Mouse (Mus musculus) spleen, postnatal 10 days (tissue): ENCODE results near the gene Sertad2.

Source experiments
- DNase-seq, 2 experiments: peaks; one replicate each; pipeline ENCODE4 v3.0.0; 2021 to 2022; ENCODE audit warnings: low spot score in 2 of 2

The Sertad2 gene

DNA sequence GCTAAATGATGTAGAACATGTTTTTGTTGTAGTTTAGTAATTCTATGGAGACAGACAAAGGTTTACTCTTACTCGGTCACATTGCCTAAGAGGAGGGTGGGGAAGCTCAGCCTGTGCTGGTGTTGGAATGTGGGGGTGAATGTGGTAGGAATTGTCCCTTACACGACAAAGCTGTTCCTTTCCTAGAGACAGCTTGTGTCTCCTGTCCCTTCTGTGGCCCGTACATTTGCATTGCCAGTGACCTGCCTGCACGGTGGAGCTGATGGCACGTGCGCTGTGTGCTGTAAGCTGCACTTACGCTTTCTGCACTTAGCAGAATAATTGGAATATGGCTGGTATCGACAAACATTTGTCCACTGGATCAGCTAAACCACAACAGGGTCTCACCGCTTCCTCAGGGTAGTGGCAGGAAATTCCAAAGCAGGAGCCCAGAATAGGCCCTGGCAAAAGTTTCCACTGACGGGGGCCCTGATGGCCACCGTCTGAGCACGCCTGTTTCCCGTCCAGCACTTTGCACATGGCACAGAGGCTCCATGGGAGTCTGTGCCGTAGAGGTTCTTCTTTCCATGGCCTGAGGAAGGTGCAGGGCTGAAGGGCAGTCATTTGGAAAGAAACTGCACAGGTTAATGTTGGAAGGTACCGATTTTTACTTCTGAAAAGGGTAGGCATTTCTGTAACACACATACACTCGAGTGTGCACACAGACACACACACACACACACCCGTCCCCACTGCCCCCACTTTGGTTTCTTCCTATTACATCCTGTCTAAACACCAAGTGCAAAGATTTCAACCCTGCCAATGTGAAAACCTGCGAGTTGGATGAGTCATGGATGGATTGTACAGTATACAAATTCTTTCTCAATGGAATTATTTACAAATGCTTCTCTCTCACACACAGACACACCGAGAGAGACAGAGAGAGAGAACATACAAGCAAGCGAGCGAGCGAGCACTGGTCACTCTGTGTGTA lies 51.5 kb downstream of the Sertad2 start:
- DNase-seq, result no peak

GRCm38 (mm10) chr11:20603066-20603812 lies 60.2 kb downstream of the Sertad2 start:
- DNase-seq, result no peak

DNA sequence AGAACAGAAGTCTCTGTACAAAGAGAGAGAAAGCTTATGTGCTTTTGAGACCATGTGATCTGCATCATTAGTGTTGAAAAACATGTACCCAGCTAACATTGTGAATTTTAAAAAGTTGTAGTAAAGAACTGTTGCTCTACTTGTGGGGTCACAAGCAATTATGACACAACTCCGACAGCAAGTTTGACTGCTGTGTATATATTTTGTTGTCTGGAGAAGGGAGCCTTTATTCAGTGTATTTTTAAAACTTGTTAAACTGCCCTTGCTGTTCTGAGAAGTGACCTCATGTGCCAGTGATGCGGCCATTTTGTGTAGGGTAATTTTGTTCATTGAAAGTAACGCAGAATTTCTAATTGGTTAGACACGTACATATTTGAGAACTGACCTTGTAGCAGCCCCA lies 61.1 kb downstream of the Sertad2 start:
- no peak for DNase-seq

DNA sequence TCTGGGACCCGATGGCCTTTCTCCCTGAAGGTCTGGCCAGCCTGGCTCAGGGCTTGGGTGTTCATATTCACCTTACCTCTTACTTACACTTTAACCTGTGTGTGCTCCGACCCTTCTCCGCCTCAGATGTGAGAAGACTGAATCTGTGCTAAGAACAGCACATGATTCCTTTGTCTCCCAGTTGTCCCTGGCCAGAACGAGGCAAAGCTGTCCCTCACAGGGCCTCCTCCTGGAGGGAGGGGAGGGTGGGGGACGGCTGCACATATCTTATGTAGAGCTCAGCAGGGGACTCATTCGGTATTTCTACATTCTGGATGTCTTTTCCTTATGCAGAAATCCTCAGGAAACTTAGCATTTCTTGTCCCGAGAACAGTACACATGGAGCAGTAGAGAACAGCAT lies 62.6 kb downstream of the Sertad2 start:
- no peak for DNase-seq

DNA sequence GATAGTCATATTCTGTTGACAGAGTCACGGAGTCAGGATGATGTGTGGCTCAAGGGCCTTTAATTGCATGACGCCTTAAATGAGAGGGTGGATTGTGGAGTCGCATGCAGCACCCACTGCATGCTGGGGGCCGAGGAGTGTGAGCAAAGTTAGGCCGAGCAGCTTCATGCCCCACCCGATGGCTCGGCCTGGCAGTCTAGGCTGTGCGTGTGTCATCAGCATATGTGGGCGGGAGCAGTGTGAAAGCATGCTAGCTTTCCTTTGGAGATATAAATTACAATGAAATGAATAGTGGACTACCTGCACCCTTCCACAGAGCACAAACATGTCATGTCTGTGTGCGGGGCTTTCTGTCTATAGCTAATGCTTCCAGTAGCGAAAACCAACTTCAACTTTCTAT lies 65.4 kb downstream of the Sertad2 start:
- no peak for DNase-seq

GRCm38 (mm10) chr11:20613223-20613622 lies 70.2 kb downstream of the Sertad2 start:
- no peak for DNase-seq

DNA sequence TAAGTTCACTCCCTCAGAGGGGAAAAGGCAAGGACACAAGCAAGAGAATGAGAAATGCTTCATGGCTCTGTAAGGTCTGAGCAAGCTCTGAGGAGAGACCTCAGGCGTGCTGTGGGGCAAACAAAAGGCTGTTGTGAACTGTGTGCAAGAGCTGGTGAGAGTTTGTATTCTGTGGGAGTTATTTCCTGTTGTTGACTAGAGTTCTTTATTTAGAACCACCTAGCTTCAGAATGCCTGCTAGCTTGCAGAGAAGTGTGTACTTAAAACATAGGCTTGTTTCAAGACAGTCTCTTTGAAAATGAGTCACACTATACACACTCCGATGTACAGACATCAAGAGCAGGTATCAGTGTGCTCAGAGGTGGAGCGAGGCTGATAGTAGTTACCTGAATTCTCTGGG lies 73.0 kb downstream of the Sertad2 start:
- no peak for DNase-seq

GRCm38 (mm10) chr11:20627146-20627545 lies 84.1 kb downstream of the Sertad2 start:
- DNase-seq, result no peak

- no peak for DNase-seq
These were observed 85.2 kb downstream of the Sertad2 start for GRCm38 (mm10) chr11:20628216-20628615.

- DNase-seq, result no peak
These were observed 86.6 kb downstream of the Sertad2 start for GRCm38 (mm10) chr11:20629700-20630099.

DNA sequence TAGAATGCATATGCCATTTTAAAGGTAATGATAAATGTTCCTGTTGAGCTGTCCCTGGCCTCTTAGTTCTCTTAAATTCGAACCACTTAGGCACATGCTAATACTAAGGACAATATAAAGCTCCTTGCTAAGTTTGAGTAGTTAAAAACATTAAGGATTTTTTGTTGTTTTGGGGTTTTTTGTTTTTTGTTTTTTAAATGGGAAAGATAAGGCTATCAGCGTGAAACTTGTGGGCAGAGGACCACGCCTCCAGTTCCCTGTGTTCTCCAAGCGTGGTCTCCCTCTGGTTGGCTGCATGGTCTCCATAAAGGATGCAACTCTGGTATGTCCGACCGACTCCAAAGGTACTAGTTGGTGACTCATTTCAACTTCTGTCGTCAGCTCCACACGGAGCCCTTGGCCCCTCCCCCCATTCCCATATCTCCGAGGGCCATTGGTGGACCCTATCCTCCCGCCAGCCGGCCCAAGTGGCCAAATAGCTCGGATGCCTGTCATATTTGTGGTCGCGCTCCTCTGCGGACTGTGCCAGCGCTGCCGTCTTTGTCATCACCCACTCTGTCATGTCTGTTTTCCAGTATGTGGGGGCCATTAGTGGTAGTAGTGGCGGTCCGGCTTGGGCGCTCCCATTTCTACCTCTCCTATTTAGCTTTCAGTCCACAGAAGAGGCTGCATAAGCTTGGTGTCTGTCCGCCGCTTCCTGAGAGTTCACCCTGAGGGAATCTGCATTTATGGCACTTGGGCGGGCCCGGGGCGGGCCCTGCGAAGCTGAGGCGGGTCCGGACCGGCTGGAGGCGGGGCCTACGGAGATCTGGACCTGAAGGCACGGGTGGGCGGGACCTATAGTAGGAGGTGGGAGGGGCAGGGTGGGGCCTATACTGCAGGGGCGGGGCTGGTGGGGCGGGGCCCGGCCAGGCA lies 88.2 kb downstream of the Sertad2 start:
- DNase-seq, result peak; percentile 94 to 98

- DNase-seq, result peak; percentile 83 to 86
These were observed 89.0 kb downstream of the Sertad2 start for GRCm38 (mm10) chr11:20631941-20632618.

- peak; percentile 65 to 88 for DNase-seq
These were observed 89.5 kb downstream of the Sertad2 start for GRCm38 (mm10) chr11:20632619-20632965.

DNA sequence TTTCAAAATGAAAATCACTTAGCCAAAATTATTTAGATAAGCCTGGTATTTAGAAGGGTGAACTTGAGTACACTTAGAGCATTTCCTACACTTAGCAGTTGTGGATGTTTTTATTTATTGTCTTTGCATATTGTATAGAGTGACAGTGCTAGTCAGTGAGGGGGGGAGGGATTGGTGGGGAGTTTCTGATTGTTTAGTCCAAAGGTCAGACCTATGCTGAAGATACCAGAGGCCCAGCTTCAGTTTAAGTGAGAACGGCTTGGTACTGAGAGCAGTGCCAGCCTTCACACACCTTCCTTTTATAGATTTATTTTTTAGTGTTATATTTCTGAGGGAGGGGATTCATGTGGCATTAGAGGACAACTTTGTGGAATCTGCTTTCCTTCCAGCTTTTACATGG lies 91.5 kb downstream of the Sertad2 start:
- no peak for DNase-seq

GRCm38 (mm10) chr11:20635646-20636045 lies 92.6 kb downstream of the Sertad2 start:
- DNase-seq, result peak; percentile 41 to 54

DNA sequence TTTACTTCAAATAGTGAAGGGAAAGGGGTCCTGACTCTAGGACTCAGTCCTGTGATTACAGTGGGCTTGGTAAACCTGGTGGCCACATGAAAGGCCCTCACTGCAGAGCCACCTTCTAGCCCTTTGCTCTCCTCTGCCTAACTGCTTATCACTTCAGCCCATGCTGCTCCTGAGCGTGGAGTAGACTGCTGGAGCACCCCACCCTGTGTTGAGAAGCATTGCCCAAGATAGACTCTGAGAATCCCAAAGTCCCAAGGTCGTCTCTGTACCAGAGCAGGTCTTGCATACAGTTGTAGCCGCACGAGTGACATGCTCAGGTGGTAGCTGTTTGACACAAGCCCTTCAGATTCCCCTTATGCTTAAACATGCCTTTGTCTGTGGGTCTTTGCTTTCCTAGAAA lies 93.1 kb downstream of the Sertad2 start:
- peak; percentile 56 to 76 for DNase-seq

- peak in 1 of 2 experiments; percentile 13 for DNase-seq
These were observed 94.0 kb downstream of the Sertad2 start for GRCm38 (mm10) chr11:20637060-20637459.

DNA sequence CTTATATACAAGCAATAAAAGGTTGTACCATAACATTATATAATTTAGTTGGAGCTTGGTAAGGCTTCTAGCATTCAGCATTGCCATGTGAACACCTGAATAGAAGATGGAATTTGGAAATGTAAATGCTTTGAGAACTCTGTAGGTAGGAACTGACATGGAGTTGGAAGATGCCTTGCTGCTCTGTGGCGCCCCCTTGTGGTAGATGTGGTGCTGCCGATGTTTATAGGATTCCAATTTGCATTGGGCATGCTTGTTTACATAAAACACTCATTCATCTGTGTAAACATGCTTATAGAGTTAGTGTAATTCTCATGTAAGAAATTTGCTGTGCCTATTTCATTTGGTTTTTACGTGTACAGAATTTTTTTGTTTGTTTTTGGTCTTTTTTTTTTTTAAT lies 95.8 kb downstream of the Sertad2 start:
- DNase-seq, result peak; percentile 88 to 96

GRCm38 (mm10) chr11:20639918-20640447 lies 96.9 kb downstream of the Sertad2 start:
- peak in 1 of 2 experiments; percentile 18 for DNase-seq

- no peak for DNase-seq
These were observed 99.3 kb downstream of the Sertad2 start for GRCm38 (mm10) chr11:20642321-20642720.

DNA sequence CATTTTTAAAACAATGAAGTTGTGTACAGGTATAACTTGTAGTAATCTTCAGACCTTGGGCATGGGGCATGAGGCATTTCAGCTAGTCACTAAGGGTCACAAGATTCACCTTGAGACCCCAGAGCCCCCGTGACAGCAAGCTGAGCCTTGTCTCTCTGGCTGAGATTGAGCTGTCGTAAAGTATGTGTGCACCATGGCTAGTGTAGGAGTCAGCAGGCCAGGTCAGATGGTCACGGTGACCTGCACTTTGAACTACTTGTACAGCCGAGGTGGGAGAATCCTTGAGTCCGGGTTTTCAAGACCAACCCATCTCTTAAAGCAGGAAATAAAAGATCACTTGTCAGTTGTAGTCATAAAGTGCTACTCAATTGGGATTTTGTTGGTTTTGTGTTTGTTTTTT lies 100.1 kb downstream of the Sertad2 start:
- no peak for DNase-seq
